Mouse (Mus musculus): Measurements from ENCODE around the gene Fam234b.

Fam234b gene

GRCm38 (mm10) chr6:135269626-135270025 is 71.8 kb downstream of the Fam234b start:
- no peak for DNase-seq (ENCODE audit: low spot score in 2 of 2)

DNA sequence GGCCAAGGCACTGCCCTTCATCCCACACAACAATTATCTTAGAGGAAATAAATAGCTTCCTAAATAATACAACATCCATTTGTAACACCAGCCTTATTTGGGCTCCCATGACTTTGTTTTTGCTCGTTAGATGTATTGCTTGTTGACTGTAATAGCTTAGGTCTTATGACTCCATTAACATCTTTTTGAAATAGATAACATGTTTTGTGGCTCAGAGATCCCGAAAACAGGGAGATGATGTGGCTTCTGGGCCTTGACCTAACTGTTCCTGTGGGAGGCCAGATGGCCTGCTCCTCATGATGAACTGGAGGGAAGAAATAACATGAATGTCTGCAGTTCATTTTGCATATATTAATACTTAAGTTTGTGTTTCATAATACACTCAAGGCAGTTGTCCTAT is 74.0 kb downstream of the Fam234b start:
- no peak for DNase-seq (ENCODE audit: low spot score in 2 of 2)

DNA sequence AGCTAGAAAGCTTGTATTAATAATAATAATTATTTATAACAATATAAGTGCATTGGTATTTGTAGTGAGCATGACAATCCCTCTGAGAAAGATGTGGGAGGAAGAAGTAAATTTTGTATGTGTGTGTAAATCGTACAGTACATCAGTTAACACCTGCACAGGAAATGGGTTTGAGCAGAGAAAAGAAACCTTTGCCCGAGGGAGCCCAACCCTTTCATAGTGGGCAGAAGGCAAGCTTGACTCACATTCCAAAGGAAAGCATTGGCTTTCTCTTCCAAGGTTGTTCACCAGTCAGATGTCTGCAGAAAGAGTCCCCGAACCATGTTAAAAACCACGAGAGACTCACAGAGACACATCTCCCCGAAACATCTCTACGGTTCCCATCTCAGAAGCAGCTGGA is 75.3 kb downstream of the Fam234b start:
- DNase-seq (ENCODE audit: low spot score in 2 of 2), result no peak

DNA sequence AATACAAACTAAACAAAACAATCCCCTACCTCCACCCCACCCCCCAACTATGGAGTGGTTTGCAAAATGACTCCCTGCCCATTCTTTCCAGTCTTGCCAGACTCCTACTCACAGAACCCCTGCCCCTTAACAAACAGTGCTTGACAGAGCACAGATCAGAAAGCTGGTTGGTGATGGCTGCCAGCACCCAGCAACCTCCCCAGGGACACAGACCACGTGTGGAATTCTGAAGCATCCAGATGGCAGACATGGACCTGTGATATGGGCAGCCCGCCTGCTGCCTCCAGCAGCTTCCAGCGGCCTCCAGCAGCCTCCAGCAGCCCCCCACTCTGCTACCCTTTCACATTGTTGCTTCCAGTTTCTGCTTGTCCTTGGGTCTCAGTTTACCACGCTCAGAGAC is 77.5 kb downstream of the Fam234b start:
- DNase-seq (ENCODE audit: low spot score in 2 of 2), result no peak

DNA sequence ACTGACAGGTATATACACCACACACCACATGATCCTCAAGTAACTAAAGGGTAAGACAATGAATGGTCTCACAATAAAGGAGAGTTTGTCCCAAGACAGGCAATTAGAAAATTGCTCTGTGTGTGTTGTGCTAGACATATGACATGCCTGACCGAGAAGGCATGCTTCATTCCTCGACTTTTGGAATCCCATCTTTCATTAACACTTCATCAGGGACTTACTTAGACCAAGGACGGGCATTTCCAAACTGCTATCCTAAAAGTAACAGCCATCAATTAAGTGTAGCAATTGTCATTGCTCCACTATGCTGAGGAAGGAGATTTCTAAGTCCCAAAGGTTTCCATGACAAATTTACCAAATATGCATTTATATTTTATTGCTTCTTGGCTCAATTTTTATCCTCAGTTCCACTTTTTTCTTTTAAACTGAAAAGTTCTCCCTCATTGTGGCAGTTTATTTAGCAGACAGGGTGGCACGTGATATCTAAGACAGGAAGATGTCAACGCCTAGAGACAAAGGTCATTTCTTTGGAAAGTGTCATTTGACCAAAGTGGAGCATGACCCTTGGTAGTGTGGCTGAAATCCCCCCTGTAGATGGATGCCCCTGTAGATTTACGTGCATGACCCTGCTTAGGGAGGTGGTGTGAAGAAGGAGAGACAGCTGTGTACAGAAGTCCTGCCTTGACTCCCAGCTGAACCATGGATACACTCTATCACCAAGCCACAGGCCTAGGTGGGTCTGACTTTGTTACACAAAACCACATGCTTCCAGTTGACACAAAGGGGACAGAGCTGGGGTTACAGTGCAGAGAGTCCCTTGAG is 78.9 kb downstream of the Fam234b start:
- no peak for DNase-seq (ENCODE audit: low spot score in 2 of 2)

DNA sequence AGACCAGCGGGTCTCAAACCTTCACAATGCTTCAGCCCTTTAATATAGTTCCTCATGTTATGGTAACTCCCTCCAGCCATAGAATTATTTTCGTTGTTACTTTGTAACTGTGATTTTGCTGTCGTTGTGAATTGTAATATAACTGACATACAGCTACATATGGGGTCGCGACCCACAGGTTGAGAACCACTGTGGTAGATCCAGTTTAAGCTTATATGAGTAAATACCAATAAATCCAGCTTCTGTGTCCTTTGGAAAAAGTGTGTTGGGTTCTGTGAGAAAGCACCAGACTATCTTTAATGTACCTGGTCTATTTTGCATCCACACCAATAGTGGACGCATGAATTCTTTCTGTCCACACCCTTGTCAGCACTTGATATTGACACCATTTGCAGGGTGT is 80.5 kb downstream of the Fam234b start:
- DNase-seq (ENCODE audit: low spot score in 2 of 2), result no peak

- DNase-seq (ENCODE audit: low spot score in 2 of 2), result no peak
Measured at GRCm38 (mm10) chr6:135279286-135279685, 81.5 kb downstream of the Fam234b start.

DNA sequence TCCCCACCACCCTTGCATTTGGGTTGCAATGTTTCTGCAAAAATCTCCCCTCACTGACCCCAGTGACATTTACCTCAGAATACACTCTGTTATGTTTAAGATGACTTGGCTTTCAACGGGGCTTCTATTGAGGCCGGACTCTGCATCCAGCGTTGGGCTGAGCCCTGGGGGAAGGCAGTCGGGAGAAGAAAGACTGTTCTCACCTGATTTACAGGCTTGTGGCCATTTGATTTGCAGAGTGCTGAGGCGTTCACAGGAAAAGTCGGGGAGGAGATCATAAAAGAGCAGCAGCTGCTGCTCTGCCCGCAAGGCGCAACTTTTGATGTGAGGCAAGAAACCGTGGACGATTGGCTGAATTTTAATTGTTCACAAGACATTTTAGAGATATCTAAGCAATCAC is 82.1 kb downstream of the Fam234b start:
- no peak for DNase-seq (ENCODE audit: low spot score in 2 of 2)

DNA sequence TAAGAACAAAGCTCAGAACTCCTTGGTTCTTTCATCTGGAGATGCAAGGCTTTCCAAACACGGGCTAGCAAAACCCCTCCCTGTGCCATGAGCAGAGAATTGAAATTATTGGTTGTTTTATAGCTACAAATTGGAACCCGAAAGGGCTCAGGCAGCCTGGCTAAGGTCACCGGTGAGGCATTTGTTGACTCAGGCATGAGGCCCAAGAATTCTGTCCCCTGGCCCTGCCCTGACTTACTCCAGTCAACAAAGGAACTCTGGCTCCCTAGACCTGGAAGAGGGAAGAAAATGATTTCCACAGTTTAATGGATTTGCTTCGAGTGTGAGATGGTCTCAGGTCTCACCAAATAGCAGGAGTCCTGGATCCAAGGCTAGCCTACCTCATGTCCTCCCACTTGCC is 94.6 kb downstream of the Fam234b start:
- DNase-seq (ENCODE audit: low spot score in 2 of 2), result no peak

- no peak for DNase-seq (ENCODE audit: low spot score in 2 of 2)
Measured at GRCm38 (mm10) chr6:135294150-135294549, 96.4 kb downstream of the Fam234b start.

Measured in spleen, postnatal 10 days (tissue).